Mouse (Mus musculus): ENCODE data around the gene Hspbap1.
A peak's percentile ranks its signal among the peaks of the same experiment; 100 is the strongest.

The Hspbap1 gene

GRCm38 (mm10) chr16:35802163-35802562, 32.0 kb downstream of the Hspbap1 start:
- DNase-seq (ENCODE audit: low spot score) = no peak

GRCm38 (mm10) chr16:35803723-35804122, 33.5 kb downstream of the Hspbap1 start:
- DNase-seq (ENCODE audit: low spot score) = no peak

GRCm38 (mm10) chr16:35806973-35807662, 36.9 kb downstream of the Hspbap1 start:
- no peak for DNase-seq (ENCODE audit: low spot score)

GRCm38 (mm10) chr16:35807663-35807992, 37.5 kb downstream of the Hspbap1 start:
- no peak for DNase-seq (ENCODE audit: low spot score)

GRCm38 (mm10) chr16:35808838-35809237, 38.7 kb downstream of the Hspbap1 start:
- no peak for DNase-seq (ENCODE audit: low spot score)

GRCm38 (mm10) chr16:35813119-35813518, 42.9 kb downstream of the Hspbap1 start:
- no peak for DNase-seq (ENCODE audit: low spot score)

GRCm38 (mm10) chr16:35817255-35818089, 47.3 kb downstream of the Hspbap1 start:
- DNase-seq (ENCODE audit: low spot score) = peak; percentile 78

GRCm38 (mm10) chr16:35829999-35830398, 59.8 kb downstream of the Hspbap1 start:
- DNase-seq (ENCODE audit: low spot score) = no peak

GRCm38 (mm10) chr16:35832926-35833325, 62.8 kb downstream of the Hspbap1 start:
- no peak for DNase-seq (ENCODE audit: low spot score)

- no peak for DNase-seq (ENCODE audit: low spot score)
Measured at GRCm38 (mm10) chr16:35834653-35835052, 64.5 kb downstream of the Hspbap1 start.

GRCm38 (mm10) chr16:35839680-35840079, 69.5 kb downstream of the Hspbap1 start:
- peak; percentile 38 for DNase-seq (ENCODE audit: low spot score)

GRCm38 (mm10) chr16:35847138-35847537, 77.0 kb downstream of the Hspbap1 start:
- no peak for DNase-seq (ENCODE audit: low spot score)

GRCm38 (mm10) chr16:35855846-35856245, 85.7 kb downstream of the Hspbap1 start:
- DNase-seq (ENCODE audit: low spot score) = no peak

GRCm38 (mm10) chr16:35856766-35857165, 86.6 kb downstream of the Hspbap1 start:
- no peak for DNase-seq (ENCODE audit: low spot score)

GRCm38 (mm10) chr16:35860236-35860635, 90.1 kb downstream of the Hspbap1 start:
- DNase-seq (ENCODE audit: low spot score) = no peak

GRCm38 (mm10) chr16:35862057-35862456, 91.9 kb downstream of the Hspbap1 start:
- no peak for DNase-seq (ENCODE audit: low spot score)

- no peak for DNase-seq (ENCODE audit: low spot score)
Measured at GRCm38 (mm10) chr16:35867726-35868125, 97.6 kb downstream of the Hspbap1 start.

GRCm38 (mm10) chr16:35869126-35869525, 99.0 kb downstream of the Hspbap1 start:
- DNase-seq (ENCODE audit: low spot score) = peak; percentile 43

- no peak for DNase-seq (ENCODE audit: low spot score)
Measured at GRCm38 (mm10) chr16:35869656-35870055, 99.5 kb downstream of the Hspbap1 start.

GRCm38 (mm10) chr16:35870581-35871047, 100.4 kb downstream of the Hspbap1 start:
- no peak for DNase-seq (ENCODE audit: low spot score)

GRCm38 (mm10) chr16:35871048-35871851, 101.1 kb downstream of the Hspbap1 start, which contains the start of gene Parp14:
Gene Parp14 (minus strand): TSS chr16:35871544.
- DNase-seq (ENCODE audit: low spot score) = peak; percentile 69

GRCm38 (mm10) chr16:35871898-35872297, 101.7 kb downstream of the Hspbap1 start:
- no peak for DNase-seq (ENCODE audit: low spot score)
